Mouse (Mus musculus) gastrocnemius, postnatal 10 days (tissue): ENCODE results near the gene Sash1. TPM values are rescaled to one million over a fixed set of nuclear protein-coding genes. Genes with fewer than 3 reads are reported as not detected.
"Not testable (repeated sequence)": the region's sequence is repeated elsewhere in the genome, so short reads cannot be mapped to it uniquely, and the experiment has no call there.

Experiments used
- DNase-seq: peaks from one replicate; pipeline ENCODE4 v3.0.0; 2021; ENCODE audit warnings: mixed read lengths
- total RNA-seq, 2 experiments: library from RNA; stranded (reverse); gene quantifications; 2 replicates each; pipeline ENCODE4 v1.2.3; 2021

Sash1 gene
- total RNA-seq, 2 experiments from 2014 or later = 40.9 to 45.2 TPM

- no peak for DNase-seq
Observed at GRCm38 (mm10) chr10:8753377-8753776, 132.5 kb downstream of the Sash1 start.

DNA sequence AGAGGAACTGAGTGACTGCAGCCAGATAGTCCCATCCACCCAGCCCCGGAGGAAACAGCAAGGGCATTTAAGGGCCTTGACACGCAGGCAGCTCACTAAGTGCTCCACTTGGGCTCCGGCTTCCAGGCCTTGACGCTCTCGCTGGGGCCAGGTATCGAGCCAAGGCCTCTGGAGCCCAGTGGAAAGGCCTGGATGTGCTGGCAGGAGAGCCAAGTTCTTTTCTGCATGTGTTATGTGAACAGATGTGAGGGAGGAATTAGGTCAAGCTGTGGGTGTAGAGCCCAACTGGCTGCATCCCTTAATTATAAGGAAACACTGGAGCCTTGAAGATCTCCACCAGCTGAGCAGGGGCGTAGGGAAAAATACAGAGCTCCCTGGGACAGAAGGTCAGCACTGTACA lies 133.4 kb downstream of the Sash1 start:
- peak; percentile 65 for DNase-seq

GRCm38 (mm10) chr10:8749537-8749936 lies 136.3 kb downstream of the Sash1 start:
- DNase-seq = no peak

- no peak for DNase-seq
Observed at GRCm38 (mm10) chr10:8747450-8748212, 138.2 kb downstream of the Sash1 start.

DNA sequence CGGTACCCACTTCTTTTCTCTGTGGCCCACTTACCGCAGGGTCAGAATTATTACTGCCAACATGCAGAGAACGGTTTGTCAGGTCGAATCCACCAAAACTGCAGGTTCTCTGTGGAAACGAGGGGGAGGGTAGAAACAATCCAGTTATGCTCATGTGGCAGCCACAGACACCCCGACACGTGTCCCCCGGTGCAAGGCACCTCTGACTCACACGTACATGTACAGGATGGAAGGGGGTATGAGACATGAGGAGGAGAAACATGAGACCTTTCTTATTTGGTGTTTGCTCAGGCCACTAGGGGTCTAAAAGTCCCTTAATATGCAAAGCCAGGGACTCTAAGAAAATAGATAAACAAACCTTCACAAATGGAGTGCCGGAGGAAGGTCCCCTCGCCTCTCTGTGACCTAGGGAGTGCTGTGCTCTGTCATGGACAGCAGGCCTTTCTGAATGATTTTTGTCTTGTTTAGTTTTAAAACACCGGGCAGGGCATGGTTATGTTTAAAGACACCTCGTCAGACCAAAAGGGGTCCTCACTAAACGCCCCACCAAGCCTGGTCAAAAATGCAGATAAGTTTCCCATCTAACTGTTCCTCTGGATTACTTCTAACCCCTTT lies 139.7 kb downstream of the Sash1 start:
- DNase-seq = no peak

DNA sequence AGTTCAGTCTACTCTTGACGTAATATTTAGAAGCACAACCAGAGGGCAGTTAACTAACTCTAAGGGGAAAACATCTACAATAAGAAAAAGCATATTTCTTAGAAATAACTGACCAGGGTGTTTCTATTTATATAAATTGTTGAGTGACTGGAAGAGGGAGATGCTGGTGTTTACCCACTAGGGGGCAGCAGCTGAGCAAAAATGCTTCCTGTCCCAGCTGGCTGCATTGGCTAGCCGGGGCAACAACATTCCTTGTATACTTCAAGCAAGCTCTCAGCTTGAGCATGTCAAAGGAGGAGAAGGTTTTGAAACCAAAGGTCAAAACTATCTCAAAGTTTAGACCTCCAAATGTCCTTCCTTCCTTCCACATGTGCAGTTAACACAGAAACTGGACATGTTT lies 143.0 kb downstream of the Sash1 start:
- DNase-seq = peak; percentile 76

- no peak for DNase-seq
Observed at GRCm38 (mm10) chr10:8741505-8741904, 144.4 kb downstream of the Sash1 start.

- DNase-seq = no peak
Observed at GRCm38 (mm10) chr10:8740797-8741196, 145.1 kb downstream of the Sash1 start.

DNA sequence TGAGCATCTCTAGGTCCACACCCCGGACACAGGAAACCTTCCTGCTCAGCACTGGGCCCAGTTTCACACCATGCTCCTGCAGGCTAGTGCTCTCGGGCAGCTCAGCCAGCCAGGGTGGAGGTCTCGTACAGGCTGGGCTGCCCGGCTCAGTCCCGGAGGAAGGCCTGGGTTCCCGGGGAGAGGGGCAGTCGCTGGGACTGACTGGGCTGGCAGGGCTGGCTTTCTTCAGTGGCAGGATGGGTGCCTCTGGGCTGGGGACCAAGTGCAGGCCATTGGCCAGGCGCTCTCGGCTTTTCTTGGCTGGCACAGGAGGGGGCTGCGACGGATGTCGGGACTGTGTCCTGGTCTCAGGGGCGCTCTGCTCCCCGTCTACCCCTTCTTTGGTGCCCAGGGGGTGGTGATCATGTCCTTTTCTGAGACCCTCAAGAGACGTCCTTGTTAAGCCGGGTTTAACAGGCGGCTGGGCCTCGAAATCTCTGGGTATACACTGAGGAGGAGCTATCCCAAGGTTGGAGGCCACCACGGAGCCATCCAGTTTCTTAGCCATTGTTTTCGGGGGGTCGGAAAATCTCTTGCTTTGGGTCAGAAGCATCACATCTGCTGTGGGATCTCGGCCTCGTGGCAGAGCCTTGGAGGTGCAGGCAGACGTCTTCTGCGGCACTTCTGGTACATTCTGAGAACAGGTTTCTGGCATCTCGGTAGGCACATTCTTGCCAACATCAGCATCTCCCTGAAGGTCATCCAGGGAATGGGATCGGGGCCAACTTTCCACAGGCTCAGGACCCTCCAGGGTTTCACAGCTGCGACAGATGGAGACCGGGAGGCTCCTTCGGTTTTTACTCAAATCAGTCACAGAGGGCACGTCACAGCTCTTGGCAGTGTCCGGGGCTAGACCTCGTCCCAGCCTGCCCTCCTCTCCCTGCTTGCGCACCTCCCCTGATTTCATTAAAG lies 156.2 kb downstream of the Sash1 start:
- no peak for DNase-seq

- no peak for DNase-seq
Observed at GRCm38 (mm10) chr10:8719345-8719744, 166.5 kb downstream of the Sash1 start.

- DNase-seq = no peak
Observed at GRCm38 (mm10) chr10:8718831-8719230, 167.0 kb downstream of the Sash1 start.

- no peak for DNase-seq
Observed at GRCm38 (mm10) chr10:8717171-8717570, 168.7 kb downstream of the Sash1 start.

DNA sequence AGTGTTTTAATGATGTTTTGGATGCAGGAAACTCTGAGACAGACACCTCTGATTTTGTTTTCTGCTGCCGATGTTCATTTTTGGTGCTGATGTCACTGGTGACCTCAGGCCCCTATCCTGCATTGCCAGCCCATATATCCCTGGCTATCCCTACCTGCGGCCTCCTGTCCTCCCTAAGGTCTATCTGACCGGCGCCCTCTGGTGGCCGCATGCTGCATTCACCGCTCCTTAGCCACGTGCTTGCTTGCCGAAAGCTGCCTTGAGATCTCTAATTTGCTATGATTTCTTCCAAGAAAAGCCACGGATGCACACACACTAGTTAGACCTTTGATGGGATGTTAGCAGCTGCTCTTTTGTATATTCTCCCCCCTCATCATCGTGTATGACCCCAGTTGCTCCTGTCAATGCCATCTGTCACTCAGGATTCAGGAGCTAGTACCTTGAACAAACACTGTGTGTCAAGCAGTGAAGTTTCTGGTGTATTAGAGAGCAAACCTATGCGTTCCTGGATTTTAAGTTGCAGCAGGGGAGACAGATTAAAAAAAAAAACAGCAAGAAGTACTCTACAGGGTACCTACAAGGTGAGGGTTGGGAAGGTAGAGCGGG lies 170.1 kb downstream of the Sash1 start:
- DNase-seq = peak; percentile 74

- not testable (repeated sequence) for DNase-seq
Observed at GRCm38 (mm10) chr10:8696636-8697035, 189.2 kb downstream of the Sash1 start.

DNA sequence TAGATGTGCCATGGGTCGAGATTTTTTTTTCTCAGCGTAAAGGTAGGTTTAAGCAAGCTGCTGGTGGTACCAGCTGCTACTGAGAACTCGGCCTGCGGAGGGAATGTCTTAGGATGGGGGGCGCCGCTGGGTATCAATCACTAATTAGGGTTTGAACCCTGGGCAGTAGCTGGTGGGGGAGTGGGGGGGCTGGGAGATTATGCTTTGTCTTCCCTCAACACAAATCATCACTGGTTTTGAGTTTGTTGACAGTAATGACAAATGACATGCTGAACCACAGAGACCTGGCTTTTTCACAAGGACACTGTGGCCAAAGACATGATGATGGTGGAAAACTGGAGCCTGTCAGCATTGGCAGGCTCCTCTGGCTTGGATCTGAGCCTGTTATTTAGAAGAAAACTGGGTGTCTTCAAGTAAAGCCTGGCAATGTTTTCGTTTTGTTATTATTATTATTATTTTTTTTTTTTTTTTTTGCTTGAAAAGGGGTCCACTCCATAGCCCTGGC lies 191.8 kb downstream of the Sash1 start:
- DNase-seq = no peak

GRCm38 (mm10) chr10:8693561-8693960 lies 192.3 kb downstream of the Sash1 start:
- no peak for DNase-seq

DNA sequence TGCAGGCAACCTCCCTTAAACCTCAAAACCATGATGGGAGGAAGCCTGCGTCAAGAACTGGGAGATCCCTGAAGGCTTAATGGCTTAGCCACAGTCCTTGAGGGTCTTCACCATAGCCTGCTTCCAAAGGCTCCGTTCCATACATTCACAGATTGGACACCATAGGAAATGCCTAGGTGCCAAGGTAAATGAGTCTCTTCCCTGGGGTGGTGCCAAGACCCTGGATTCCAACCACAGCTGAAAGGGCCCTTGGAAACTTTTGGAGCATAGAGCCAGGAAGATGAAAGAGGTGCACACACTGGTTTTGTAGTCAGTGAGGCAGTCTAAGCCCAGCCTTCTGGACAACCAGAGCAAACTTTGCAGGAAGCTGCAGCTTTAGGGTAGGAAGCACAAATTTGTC lies 193.3 kb downstream of the Sash1 start:
- no peak for DNase-seq

GRCm38 (mm10) chr10:8686219-8686618 lies 199.7 kb downstream of the Sash1 start:
- no peak for DNase-seq

GRCm38 (mm10) chr10:8685269-8685668 lies 200.6 kb downstream of the Sash1 start:
- DNase-seq = no peak

DNA sequence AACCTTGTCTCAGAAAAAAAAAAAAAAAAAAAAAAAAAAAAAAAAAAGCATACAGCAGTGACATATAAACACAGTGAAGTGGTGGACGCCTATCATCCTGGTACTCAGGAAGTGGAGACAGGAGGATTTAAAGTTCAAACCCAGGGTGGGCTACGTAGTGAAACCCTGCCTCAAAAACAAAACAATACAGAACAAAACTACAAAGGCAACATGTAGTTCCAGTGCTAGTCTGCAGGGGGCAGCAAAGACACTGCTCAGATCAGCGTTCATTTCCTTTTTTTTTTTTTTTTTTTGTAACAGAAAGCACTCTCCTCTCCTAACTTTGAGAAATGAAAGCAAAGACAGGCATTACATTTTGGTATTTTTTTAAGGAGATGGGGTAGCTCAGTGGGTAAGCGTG lies 203.0 kb downstream of the Sash1 start:
- DNase-seq = peak; percentile 61

DNA sequence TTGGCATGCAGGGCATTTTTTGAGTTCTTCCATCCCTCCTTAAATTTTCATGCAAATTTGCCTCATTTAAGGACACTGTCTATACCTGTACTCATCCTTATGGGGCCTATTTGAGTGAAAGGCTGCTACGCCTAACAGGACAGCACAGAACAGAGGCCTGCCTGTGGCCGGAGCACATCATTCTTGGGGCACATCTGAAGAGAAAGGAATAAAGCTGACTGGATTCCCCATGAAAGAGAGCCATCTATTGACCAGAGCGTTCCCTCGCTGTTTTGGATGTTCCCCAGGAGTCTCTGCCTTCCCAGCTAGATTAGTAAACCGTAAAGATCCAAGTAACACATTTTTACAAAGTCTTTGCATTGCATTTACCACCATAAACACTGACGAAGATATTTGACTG lies 203.5 kb downstream of the Sash1 start:
- no peak for DNase-seq

GRCm38 (mm10) chr10:8676722-8677121 lies 209.1 kb downstream of the Sash1 start:
- DNase-seq = no peak
